Mouse (Mus musculus) cerebellum, adult 11 months (tissue): ENCODE measurements at regions not wholly inside any gene's neighbourhood (a gene's known extent, or its start where the extent isn't known, plus 50 kb on each side); places are given as distances from the start of the nearest gene placed in this dataset.

Experiments
- DNase-seq: peaks from one replicate; pipeline ENCODE4 v3.0.0; 2022

DNA sequence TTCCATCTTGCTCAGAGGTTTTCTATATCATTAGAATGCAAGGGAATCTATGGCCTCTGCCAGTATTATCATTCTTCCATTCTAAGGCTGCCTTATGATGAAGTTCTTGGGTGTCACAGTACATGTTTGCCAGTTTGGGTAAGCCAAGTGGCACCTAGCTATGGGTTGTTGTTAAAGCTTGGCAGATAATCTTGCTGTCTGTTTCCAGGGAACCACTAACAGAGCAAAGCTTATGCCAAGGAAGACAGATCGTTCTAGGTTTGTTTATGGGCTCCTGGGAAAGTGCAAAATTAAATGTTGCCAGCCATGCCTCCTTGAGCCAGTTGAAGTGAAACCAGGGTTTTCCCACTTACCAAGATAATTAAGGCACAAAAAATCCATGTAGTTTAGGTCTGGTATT is 292.9 kb upstream of the Cobl start:
- no peak for DNase-seq

DNA sequence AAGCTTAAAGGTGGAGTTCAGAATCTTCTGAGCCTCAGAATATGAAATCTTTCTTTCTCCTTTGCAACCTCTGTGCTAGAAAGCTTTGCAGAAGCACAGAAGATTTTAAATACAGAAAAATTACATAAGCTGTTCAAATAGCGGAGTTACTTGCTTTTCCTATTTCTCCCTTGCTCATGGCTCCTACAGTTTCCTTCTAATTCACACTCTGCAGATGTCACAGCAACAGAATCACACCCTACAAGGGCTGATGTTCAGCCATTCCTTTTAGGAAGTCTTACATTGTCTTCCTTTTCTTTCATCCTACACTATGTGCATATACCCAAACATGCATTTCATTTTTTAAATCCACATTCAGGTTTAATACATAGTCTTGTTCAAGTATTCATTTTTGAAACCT is 285.3 kb upstream of the Cobl start:
- no peak for DNase-seq

DNA sequence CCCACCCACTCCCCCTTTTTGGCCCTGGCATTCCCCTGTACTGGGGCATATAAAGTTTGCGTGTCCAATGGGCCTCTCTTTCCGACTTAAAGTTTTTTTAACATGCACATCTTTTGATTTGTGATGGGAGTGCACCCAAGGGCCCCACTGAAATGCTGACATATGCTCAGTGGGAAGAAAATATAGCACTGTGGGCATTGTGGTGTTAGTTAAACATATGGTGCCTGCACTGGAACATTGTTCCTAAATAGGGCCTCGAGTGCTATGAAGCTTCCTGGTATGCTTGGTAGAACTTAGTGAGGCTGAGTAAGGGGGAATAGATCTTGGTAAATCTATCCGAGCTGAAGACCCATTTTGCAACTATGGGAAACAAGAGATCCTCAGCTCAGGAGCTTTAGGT is 284.5 kb upstream of the Cobl start:
- no peak for DNase-seq

GRCm38 (mm10) chr11:12742159-12742523 is 277.4 kb upstream of the Cobl start:
- peak; percentile 0 for DNase-seq

GRCm38 (mm10) chr11:12741418-12742158 is 276.8 kb upstream of the Cobl start:
- DNase-seq = no peak

GRCm38 (mm10) chr11:12734274-12734673 is 269.5 kb upstream of the Cobl start:
- no peak for DNase-seq

GRCm38 (mm10) chr11:12727293-12727692 is 262.5 kb upstream of the Cobl start:
- DNase-seq = no peak

GRCm38 (mm10) chr11:12726492-12726891 is 261.7 kb upstream of the Cobl start:
- DNase-seq = no peak

GRCm38 (mm10) chr11:12722320-12722719 is 257.6 kb upstream of the Cobl start:
- DNase-seq = no peak

DNA sequence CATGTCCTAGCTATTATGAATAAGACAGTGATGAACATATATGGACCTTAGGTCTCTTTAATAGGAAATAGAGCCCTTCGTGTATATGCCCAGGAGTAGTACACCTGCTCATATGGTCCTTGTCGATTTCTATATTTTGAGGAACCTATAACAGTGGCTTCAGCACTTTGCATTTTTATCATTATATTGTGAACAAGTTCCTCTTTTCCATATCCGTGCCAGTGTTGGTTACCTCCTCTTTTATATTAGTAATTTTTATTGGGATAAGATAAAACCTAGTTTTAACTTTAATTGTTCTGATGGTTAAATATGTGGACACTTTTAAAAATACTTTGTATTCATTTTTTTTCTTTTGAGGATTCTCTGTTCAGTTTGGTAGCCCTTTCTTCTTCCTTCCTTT is 255.4 kb upstream of the Cobl start:
- no peak for DNase-seq

- DNase-seq = no peak
Measured at GRCm38 (mm10) chr11:12696321-12696720, 231.6 kb upstream of the Cobl start.

DNA sequence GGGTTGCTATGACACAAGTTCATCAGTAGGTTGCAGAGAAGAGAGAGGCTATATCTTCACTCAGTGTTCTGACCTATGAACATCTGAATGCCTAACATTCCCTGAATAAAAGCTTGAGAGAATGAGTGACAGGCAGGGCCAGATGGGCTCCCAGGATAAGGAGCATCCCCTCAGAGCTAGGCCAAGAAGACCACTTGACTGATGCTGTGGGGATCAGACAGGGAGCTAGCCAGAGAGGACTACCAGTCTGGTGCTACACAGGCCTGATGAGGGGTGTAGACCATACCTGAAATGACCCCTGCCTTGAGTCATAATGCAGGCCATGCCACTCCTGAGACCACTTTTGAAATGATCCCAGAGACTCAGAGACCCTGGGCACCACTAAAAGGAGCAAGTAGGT is 228.1 kb upstream of the Cobl start:
- no peak for DNase-seq

DNA sequence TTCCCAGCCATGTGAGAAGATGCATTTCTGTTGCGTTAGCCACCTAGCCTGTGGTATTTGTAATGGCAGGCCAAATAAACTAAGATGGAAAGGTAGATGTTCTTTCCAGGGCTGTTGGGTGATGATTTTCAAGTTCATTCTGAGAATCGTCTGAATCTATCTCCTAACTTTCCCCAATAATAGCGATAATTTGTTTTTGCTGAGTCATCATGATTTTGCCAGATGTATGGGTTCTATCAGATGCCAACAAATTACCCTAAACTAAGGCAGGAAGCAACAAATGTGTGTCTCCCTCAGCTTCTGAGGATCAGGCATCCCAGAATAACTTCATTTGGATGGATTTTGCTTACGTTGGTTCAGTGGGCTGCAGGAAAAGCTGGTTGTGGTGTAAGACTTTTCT is 222.0 kb upstream of the Cobl start:
- no peak for DNase-seq

DNA sequence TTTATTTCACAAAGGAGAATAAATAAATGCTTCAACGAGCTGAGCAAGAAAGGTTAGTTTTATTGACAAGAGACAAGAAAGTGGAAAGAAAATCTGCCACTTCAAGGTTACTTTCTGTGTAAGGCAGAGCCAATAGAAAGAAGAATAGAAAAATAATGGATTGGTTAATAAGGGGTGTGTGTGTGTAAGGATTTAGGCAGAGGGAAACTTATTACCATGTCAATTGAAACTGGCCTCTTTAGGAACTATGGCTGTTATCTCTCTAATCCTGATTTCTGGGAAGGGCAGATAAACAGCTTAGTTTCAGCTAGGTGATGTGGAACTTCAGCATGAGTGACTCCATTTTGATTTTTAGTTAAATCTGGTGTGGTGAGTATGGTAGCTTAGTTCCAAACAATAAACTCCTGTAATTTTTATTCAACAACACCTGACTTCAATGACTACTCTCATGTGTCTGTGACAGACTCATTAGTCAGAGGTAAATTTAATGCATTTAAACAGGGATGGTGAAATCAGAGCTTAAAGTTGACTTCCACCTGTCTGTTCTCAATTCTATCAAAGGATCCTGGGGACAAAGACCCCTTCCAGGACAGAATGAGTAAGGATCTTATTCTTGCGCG is 197.2 kb upstream of the Cobl start:
- DNase-seq = no peak

- no peak for DNase-seq
Measured at GRCm38 (mm10) chr11:12658847-12659246, 194.1 kb upstream of the Cobl start.

- DNase-seq = no peak
Measured at GRCm38 (mm10) chr11:12656450-12656849, 191.7 kb upstream of the Cobl start.
